Mouse (Mus musculus) embryonic facial prominence, embryonic 13.5 days (tissue): ENCODE data around the gene Spns2. TPM values are rescaled to one million over a fixed set of nuclear protein-coding genes. Genes with fewer than 3 reads are reported as not detected.

Experiments
- ATAC-seq: fragments of 200-750 bp; cut with Nextera tagmentation; 2 replicates; pipeline ENCODE4 v1.8.0; 2017; ENCODE audit warnings: low read depth; ENCODE audit not compliant: insufficient number of reproducible peaks, insufficient read depth, low FRiP score, low TSS enrichment
- H3K27ac ChIP-seq: fragments of 300-500 bp; sonication (generic); 2 replicates; pipeline ENCODE4 v1.5.1; 2015; ENCODE audit warnings: moderate library complexity, mild to moderate bottlenecking, inconsistent platforms
- H3K27me3 ChIP-seq: fragments of 300-500 bp; sonication (generic); 2 replicates; pipeline ENCODE4 v1.6.1; 2015; ENCODE audit warnings: mild to moderate bottlenecking, inconsistent platforms
- H3K36me3 ChIP-seq: fragments of 300-500 bp; sonication (generic); 2 replicates; pipeline ENCODE4 v1.6.1; 2015; ENCODE audit warnings: mild to moderate bottlenecking, inconsistent platforms
- H3K4me1 ChIP-seq: fragments of 300-500 bp; sonication (generic); 2 replicates; pipeline ENCODE4 v1.6.1; 2015; ENCODE audit warnings: inconsistent platforms
- H3K4me2 ChIP-seq: fragments of 300-500 bp; sonication (generic); 2 replicates; pipeline ENCODE4 v1.6.1; 2015; ENCODE audit warnings: moderate library complexity, mild to moderate bottlenecking, inconsistent platforms
- H3K4me3 ChIP-seq: fragments of 300-500 bp; sonication (generic); 2 replicates; pipeline ENCODE4 v1.5.1; 2015; ENCODE audit warnings: mild to moderate bottlenecking, inconsistent platforms
- H3K9ac ChIP-seq: fragments of 300-500 bp; sonication (generic); 2 replicates; pipeline ENCODE4 v1.6.1; 2015; ENCODE audit warnings: mild to moderate bottlenecking, inconsistent platforms
- H3K9me3 ChIP-seq: fragments of 300-500 bp; sonication (generic); 2 replicates; pipeline ENCODE4 v1.6.1; 2016; ENCODE audit warnings: inconsistent platforms
- WGBS: fragments of 180-500 bp; shearing (Covaris S2); methylation state at CpG from one replicate; pipeline ENCODE4 v1.1.7; 2015; ENCODE audit warnings: mixed read lengths; 5-methylcytosine and 5-hydroxymethylcytosine counted together
- polyA plus RNA-seq: library from polyadenylated mRNA; unstranded; fragments of >200 nt; fragmentation: Nextera tagmentation; extraction: Ambion mirVana; gene quantifications from 2 replicates; pipeline ENCODE4 v1.2.1, GENCODE M21; 2015

Gene Spns2
- polyA plus RNA-seq, 1 experiment from 2014 or later: 2.7 TPM

- Histone ChIP-seq H3K9me3 (no peaks in the 10 kb centered on the region), H3K27ac (no peak overlapping the region), H3K4me3 (no peak overlapping the region), H3K4me1 (peaks cover 33% of the 10 kb centered on the region), H3K4me2 (no peak overlapping the region), H3K27me3 (peaks cover 42% of the 10 kb centered on the region), H3K9ac (no peak overlapping the region), H3K36me3 (0 out of 2 replicates have a peak, but pooled peaks cover 3% of the 10 kb centered on the region)
- WGBS: 26% methylated on average over 7 of the region's 7 CpGs
- ATAC-seq: no peak
Measured at GRCm38 (mm10) chr11:72407574-72407973, 82.1 kb downstream of the Spns2 start.

- peak overlapping the region; percentile 7; the same call in 1 of the 2 replicates for H3K4me2 ChIP-seq
- H3K27me3 ChIP-seq: peaks cover 41% of the 10 kb centered on the region
- no peak overlapping the region for H3K27ac ChIP-seq
- no peak overlapping the region for H3K4me3 ChIP-seq
- no peak overlapping the region for H3K9ac ChIP-seq
- WGBS: 20% methylated on average over 3 of the region's 3 CpGs
- no peak for ATAC-seq
- H3K9me3 ChIP-seq: no peaks in the 10 kb centered on the region
- H3K36me3 ChIP-seq: 0 out of 2 replicates have a peak, but pooled peaks cover 3% of the 10 kb centered on the region
- H3K4me1 ChIP-seq: peaks cover 33% of the 10 kb centered on the region
Measured at GRCm38 (mm10) chr11:72407081-72407480, 82.6 kb downstream of the Spns2 start.

- Histone ChIP-seq H3K27ac (peak overlapping the region; percentile 17; the same call in 1 of the 2 replicates), H3K9ac (no peak overlapping the region), H3K27me3 (peaks cover 34% of the 10 kb centered on the region), H3K4me2 (no peak overlapping the region; the same call in 1 of the 2 replicates), H3K36me3 (0 out of 2 replicates have a peak, but pooled peaks cover 3% of the 10 kb centered on the region), H3K4me3 (no peak overlapping the region), H3K4me1 (peaks cover 34% of the 10 kb centered on the region), H3K9me3 (no peaks in the 10 kb centered on the region)
- no peak for ATAC-seq
- WGBS: 46% methylated on average over 8 of the region's 8 CpGs
Measured at GRCm38 (mm10) chr11:72406079-72406675, 83.5 kb downstream of the Spns2 start.

GRCm38 (mm10) chr11:72405532-72405931 is 84.2 kb downstream of the Spns2 start:
- H3K27ac ChIP-seq: peak overlapping the region; percentile 17; the same call in 1 of the 2 replicates

DNA sequence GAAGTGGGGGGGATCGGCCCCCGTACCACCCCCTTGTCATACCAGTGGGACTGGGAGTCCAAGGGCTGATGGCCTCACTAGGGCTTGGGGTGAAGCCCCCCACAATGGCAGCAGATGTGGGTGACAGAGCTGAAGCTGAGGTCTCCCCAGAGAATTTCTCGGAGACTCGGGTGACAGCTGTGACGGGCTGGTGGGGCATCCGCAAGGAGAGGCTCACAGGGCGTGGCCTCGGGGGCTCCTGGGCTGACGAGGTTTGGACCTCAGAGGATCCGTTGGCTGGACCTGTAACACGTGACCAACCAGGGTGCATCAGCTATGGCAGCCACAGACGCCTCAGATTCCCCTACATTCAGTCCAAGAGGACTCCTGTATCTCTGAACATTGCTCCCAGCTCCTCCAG is 86.7 kb downstream of the Spns2 start:
- 83% methylated on average over 12 of the region's 12 CpGs for WGBS
- no peak for ATAC-seq
- Histone ChIP-seq H3K27ac (no peak overlapping the region), H3K9ac (no peak overlapping the region), H3K27me3 (peaks cover 3% of the 10 kb centered on the region), H3K4me1 (peaks cover 27% of the 10 kb centered on the region), H3K9me3 (no peaks in the 10 kb centered on the region), H3K36me3 (0 out of 2 replicates have a peak, but pooled peaks cover 3% of the 10 kb centered on the region), H3K4me2 (no peak overlapping the region), H3K4me3 (no peak overlapping the region)

More at GRCm38 (mm10) chr11:72405532-72405931, 84.2 kb downstream of the Spns2 start:
- Histone ChIP-seq H3K4me2 (no peak overlapping the region), H3K4me3 (no peak overlapping the region), H3K9me3 (no peaks in the 10 kb centered on the region), H3K9ac (no peak overlapping the region), H3K27me3 (peaks cover 28% of the 10 kb centered on the region), H3K4me1 (peaks cover 31% of the 10 kb centered on the region), H3K36me3 (0 out of 2 replicates have a peak, but pooled peaks cover 3% of the 10 kb centered on the region)
- ATAC-seq: no peak
- WGBS: 56% methylated on average over 4 of the region's 4 CpGs

- no peak for ATAC-seq
Measured at GRCm38 (mm10) chr11:72402017-72402416, 87.7 kb downstream of the Spns2 start.

More at GRCm38 (mm10) chr11:72402017-72402416, 87.7 kb downstream of the Spns2 start:
- Histone ChIP-seq H3K27me3 (no peaks in the 10 kb centered on the region; the same call in 1 of the 2 replicates), H3K4me2 (no peak overlapping the region), H3K4me3 (no peak overlapping the region), H3K4me1 (peaks cover 34% of the 10 kb centered on the region), H3K9me3 (no peaks in the 10 kb centered on the region), H3K27ac (0 out of 2 replicates have a peak overlapping the region, but pooled peaks have one; percentile 39), H3K9ac (no peak overlapping the region), H3K36me3 (0 out of 2 replicates have a peak, but pooled peaks cover 3% of the 10 kb centered on the region)
- WGBS: 57% methylated on average over 5 of the region's 5 CpGs

Other genes starting within 250 kb of the Spns2 start
- 1.6 and 4.7 TPM in 2 replicates for gene Slc13a5, start 222.7 kb downstream of the Spns2 start, polyA plus RNA-seq
- gene Xaf1, start 188.3 kb downstream of the Spns2 start, polyA plus RNA-seq: 2.2 and 2.3 TPM in 2 replicates
- gene Fbxo39, start 175.5 kb downstream of the Spns2 start, polyA plus RNA-seq: not detected in 2 replicates
- gene Tekt1, start 127.5 kb downstream of the Spns2 start, polyA plus RNA-seq: 3.1 and 5.0 TPM in 2 replicates
- 25.1 and 26.7 TPM in 2 replicates for gene Smtnl2, start 78.2 kb downstream of the Spns2 start, polyA plus RNA-seq
- gene Ggt6, start 54.4 kb downstream of the Spns2 start, polyA plus RNA-seq: 1.1 and 1.3 TPM in 2 replicates
- gene Mybbp1a, start 48.5 kb downstream of the Spns2 start, polyA plus RNA-seq: 162 and 174 TPM in 2 replicates
- 0.27 and 0.37 TPM in 2 replicates for gene Spns3, start 60.6 kb upstream of the Spns2 start, polyA plus RNA-seq
- 75.3 and 84.7 TPM in 2 replicates for gene Ube2g1, start 117.4 kb upstream of the Spns2 start, polyA plus RNA-seq
- gene Ankfy1, start 200.1 kb upstream of the Spns2 start, polyA plus RNA-seq: 26.0 and 26.8 TPM in 2 replicates